Mouse (Mus musculus): ENCODE data around the gene Plekha6. TPM values are rescaled to one million over a fixed set of nuclear protein-coding genes. Genes with fewer than 3 reads are reported as not detected.
"Not testable (repeated sequence)": the region's sequence is repeated elsewhere in the genome, so short reads cannot be mapped to it uniquely, and the experiment has no call there.

Gene Plekha6
- polyA plus RNA-seq, 1 experiment from 2014 or later: 13.5 TPM

DNA sequence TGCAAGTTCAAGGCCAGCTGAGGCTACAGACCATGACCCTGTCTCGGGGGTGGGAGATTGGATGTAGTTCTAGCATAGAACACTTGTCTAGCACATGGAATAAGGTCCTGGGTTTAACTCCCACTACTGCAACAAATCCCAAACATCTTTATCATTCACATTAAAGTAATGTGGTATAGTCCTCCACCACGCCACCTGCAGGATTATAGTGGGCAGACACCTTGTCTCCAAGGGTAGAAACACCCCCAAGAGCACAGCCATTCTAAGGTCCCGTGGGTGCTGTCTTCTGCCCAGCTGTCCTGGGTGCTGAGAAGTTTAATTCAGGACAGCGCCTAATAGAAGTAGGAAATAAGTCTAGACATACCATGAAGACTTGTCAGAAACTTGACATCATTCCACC, 152.6 kb downstream of the Plekha6 start:
- 74% methylated on average over 4 of the region's 4 CpGs for WGBS
- DNase-seq (ENCODE audit: low spot score): no peak
- Histone ChIP-seq H3K4me1 (peaks cover 13% of the 10 kb centered on the region), H3K36me3 (no peaks in the 10 kb centered on the region), H3K27me3 (ENCODE audit: insufficient read depth, poor library complexity, severe bottlenecking) (peaks cover 17% of the 10 kb centered on the region; the same call in 1 of the 2 replicates), H3K9me3 (no peaks in the 10 kb centered on the region), H3K4me3 (no peak overlapping the region), H3K27ac (no peak overlapping the region)

DNA sequence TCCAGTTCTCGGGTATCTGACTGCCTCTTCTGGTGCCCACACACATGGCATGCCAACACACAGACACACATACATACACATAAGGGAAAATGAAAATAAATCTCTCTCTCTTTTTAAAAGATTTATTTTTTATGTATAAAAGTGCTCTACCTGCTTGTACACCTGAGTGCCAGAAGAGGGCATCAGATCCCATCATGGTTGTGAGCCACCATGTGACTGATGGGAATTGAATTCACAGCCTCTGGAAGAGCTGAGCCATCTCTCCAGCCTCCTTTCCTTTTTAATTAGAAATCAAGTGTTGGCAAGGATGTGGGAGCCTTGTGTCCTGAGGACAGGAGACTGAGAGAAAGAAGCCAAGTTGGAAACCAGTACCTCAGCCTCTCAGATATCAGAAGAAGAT, 153.1 kb downstream of the Plekha6 start:
- Histone ChIP-seq H3K4me3 (no peak overlapping the region), H3K9me3 (no peaks in the 10 kb centered on the region), H3K27ac (no peak overlapping the region), H3K27me3 (ENCODE audit: insufficient read depth, poor library complexity, severe bottlenecking) (peaks cover 13% of the 10 kb centered on the region; the same call in 1 of the 2 replicates), H3K4me1 (peaks cover 8% of the 10 kb centered on the region), H3K36me3 (no peaks in the 10 kb centered on the region)
- 88% methylated on average over 1 of the region's 1 CpGs for WGBS
- no peak for DNase-seq (ENCODE audit: low spot score)

DNA sequence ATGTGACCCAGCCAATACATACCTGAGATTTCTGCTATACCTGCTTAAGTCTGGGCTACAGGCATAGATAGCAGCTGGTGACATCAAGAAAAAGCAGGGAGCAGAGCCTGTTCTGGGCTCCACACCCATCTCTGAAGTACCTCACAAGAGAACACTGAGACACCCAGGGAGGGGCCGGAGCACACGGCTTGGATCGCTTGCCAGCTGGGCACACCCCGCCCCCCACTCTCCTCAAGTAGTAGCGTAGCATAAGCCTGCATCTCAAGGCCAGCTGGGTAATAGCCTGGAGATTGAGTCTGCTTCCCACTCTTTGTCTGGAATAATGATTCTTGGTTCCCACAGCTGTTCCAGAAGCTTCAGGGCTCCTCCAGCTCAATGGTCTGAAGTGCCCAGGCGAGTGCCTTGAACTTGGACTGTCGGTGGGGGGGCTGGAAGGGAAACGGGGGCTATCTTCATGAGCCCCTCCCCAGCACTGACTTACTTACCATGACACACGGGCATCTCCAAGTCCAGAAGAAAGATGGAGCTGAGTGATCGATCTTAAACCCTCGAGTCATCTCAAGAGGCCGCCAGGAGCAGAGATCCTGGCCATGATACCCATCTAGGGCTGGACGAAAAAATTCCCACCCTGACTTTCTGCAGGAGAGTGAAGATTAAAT, 157.4 kb downstream of the Plekha6 start, which contains the start of gene Kiss1:
Gene Kiss1 (plus strand): TSS at position 609 of the 659 bp plus-strand sequence.
- H3K4me3 ChIP-seq: no peak within 1 kb of the TSS
- 0 out of 2 replicates have a peak, but pooled peaks cover 5% of the 10 kb centered on the region for H3K4me1 ChIP-seq
- WGBS: 83% methylated on average over 13 of the region's 13 CpGs
- no peaks in the 10 kb centered on the region for H3K36me3 ChIP-seq
- DNase-seq (ENCODE audit: low spot score): no peak
- H3K27me3 ChIP-seq (ENCODE audit: insufficient read depth, poor library complexity, severe bottlenecking): peaks cover 5% of the 10 kb centered on the region
- no peaks in the 10 kb centered on the region for H3K9me3 ChIP-seq
- H3K27ac ChIP-seq: no peak within 1 kb of the TSS

DNA sequence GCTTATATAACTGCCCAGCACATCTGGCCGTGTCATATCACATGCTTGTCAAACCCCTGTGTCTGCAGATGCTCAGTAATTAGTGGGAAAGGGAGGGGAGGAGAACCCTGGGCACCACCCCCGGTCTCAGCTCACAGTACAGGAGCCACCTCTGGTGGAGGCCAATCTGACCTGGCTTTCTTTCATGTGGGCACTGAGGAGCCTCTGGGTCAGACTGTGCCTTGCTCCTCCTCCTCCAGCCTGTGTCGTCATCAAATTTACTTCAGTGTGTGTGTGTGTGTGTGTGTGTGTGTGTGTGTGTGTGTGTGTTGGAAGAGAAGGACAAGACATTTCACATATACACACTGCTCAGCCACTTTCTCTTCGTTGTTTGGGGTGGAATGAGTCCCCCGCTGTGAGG, 159.3 kb downstream of the Plekha6 start:
- WGBS: 33% methylated on average over 5 of the region's 5 CpGs
- no peak overlapping the region for H3K27ac ChIP-seq
- peaks cover 23% of the 10 kb centered on the region for H3K27me3 ChIP-seq (ENCODE audit: insufficient read depth, poor library complexity, severe bottlenecking)
- no peak for DNase-seq (ENCODE audit: low spot score)
- no peak overlapping the region for H3K4me3 ChIP-seq
- 0 out of 2 replicates have a peak, but pooled peaks cover 5% of the 10 kb centered on the region for H3K4me1 ChIP-seq
- no peaks in the 10 kb centered on the region for H3K36me3 ChIP-seq
- H3K9me3 ChIP-seq: no peaks in the 10 kb centered on the region

DNA sequence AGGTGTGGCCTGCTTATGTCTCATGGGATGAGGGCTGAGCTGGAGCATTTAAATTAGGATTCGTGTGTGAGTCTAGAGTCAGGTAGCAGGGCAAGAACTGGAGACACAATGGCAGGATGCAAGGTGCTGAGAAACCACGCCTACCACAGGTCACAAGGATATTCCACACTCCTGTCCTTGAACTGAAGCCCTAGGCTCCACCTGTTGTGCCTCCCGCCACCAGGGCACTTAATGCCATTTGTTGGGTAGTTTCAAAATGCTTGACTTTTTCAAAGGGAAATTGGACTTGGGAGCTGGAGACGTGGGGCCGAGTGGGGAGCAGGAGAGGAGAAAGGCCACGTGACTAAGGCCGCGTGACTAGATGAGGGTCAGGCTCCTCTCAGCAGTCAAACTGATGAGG, 161.9 kb downstream of the Plekha6 start:
- peaks cover 46% of the 10 kb centered on the region for H3K27me3 ChIP-seq (ENCODE audit: insufficient read depth, poor library complexity, severe bottlenecking)
- no peaks in the 10 kb centered on the region for H3K36me3 ChIP-seq
- peaks cover 13% of the 10 kb centered on the region for H3K4me1 ChIP-seq
- H3K27ac ChIP-seq: no peak overlapping the region
- 77% methylated on average over 8 of the region's 8 CpGs for WGBS
- H3K9me3 ChIP-seq: no peaks in the 10 kb centered on the region
- no peak for DNase-seq (ENCODE audit: low spot score)
- H3K4me3 ChIP-seq: no peak overlapping the region

DNA sequence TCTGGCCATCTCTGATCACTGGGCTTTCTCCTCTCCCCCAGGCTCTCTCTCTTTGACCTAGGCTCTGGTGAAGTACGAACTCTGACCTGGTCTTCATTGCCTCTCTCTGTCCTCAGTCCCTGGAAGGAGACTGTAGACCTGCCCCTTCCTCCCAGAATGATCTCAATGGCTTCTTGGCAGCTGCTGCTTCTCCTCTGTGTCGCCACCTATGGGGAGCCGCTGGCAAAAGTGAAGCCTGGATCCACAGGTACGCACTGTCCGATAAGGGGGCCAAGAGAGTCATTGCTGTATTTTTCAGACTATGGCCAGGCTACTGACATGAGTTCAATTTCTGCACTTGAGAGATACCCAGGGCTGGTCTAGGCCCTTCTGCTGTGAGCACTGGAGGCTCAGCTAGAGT, 163.1 kb downstream of the Plekha6 start:
- Histone ChIP-seq H3K27ac (no peak overlapping the region), H3K4me3 (no peak overlapping the region), H3K36me3 (no peaks in the 10 kb centered on the region), H3K4me1 (peaks cover 13% of the 10 kb centered on the region), H3K27me3 (ENCODE audit: insufficient read depth, poor library complexity, severe bottlenecking) (peaks cover 52% of the 10 kb centered on the region), H3K9me3 (no peaks in the 10 kb centered on the region)
- DNase-seq (ENCODE audit: low spot score): no peak
- 50% methylated on average over 5 of the region's 5 CpGs for WGBS

DNA sequence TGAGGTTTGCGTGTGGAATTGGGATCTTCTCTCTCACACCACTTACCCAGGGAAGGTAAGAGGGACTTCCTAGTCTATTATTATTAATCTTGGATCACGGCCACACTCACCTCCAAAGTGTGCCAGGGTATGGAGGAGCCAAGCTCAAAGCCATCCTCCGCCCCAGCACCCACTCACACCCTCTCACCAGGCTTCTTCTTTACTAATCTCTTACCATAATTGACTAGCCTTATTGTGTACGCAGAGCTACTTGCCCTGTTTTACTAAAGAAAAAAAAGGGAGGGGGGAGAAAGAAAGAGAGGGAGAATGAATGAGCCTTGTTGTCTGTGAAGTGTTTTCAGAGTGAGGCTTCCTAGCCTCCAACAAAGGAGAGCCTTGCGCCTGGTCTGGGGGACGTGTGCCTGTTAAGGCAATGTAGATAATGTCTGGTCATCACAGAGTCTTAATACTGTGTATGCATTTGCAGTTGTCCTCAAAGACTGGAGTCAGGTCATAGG, 164.3 kb downstream of the Plekha6 start:
- Histone ChIP-seq H3K27me3 (ENCODE audit: insufficient read depth, poor library complexity, severe bottlenecking) (peaks cover 64% of the 10 kb centered on the region), H3K9me3 (no peaks in the 10 kb centered on the region), H3K4me1 (peaks cover 9% of the 10 kb centered on the region), H3K27ac (no peak overlapping the region), H3K36me3 (no peaks in the 10 kb centered on the region), H3K4me3 (no peak overlapping the region)
- DNase-seq (ENCODE audit: low spot score): no peak
- 65% methylated on average over 6 of the region's 6 CpGs for WGBS

DNA sequence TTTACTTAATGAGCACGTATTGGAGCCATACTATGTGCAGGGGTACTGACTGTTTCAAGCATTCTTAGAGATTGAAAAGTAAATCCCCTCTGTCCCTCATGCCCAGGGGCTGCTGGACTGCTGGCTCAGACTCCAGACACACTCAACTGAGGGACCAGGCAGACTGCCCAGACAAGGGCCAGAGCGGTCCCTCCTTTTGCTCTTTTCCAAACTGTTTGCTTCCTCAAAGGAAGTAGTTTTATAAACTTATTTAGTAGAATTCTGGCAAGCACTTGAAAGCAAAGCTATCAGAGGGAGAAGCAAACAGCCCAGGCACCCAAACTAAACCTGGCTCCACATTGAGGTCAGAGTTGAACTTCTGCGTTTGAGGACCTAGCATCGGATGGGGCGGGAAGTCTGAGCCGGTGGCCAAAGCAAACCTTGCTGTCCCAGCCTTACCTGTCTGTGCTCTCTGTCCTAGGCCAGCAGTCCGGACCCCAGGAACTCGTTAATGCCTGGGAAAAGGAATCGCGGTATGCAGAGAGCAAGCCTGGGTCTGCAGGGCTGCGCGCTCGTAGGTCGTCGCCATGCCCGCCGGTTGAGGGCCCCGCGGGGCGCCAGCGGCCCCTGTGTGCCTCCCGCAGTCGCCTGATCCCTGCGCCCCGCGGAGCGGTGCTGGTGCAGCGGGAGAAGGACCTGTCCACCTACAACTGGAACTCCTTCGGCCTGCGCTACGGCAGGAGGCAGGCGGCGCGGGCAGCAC, 165.1 kb downstream of the Plekha6 start:
- Histone ChIP-seq H3K36me3 (no peaks in the 10 kb centered on the region), H3K27me3 (ENCODE audit: insufficient read depth, poor library complexity, severe bottlenecking) (peaks cover 64% of the 10 kb centered on the region), H3K4me1 (peaks cover 8% of the 10 kb centered on the region), H3K27ac (0 out of 2 replicates have a peak overlapping the region, but pooled peaks have one; percentile 53), H3K4me3 (peak overlapping the region; percentile 55), H3K9me3 (no peaks in the 10 kb centered on the region)
- no peak for DNase-seq (ENCODE audit: low spot score)
- 7% methylated on average over 34 of the region's 34 CpGs for WGBS

DNA sequence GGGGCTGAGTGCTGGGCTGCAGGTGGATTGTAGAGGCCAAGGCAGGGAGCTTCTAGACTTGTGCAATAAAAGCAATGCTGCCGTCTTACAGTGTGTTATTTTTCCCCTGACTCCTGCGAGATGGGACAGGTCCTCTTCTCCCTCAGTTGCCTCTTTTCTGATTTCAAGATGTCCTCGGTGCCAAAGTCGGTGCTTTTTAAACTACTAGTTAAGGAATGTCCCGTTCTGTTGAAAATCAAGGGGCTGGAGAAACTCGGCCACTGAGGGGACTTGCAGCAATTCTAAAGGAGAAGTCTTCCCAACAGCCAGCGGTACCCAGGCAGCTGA, 165.6 kb downstream of the Plekha6 start:
- WGBS: 28% methylated on average over 7 of the region's 7 CpGs
- Histone ChIP-seq H3K4me1 (peaks cover 8% of the 10 kb centered on the region), H3K36me3 (no peaks in the 10 kb centered on the region), H3K27me3 (ENCODE audit: insufficient read depth, poor library complexity, severe bottlenecking) (peaks cover 64% of the 10 kb centered on the region), H3K9me3 (no peaks in the 10 kb centered on the region), H3K4me3 (peak overlapping the region; percentile 55), H3K27ac (0 out of 2 replicates have a peak overlapping the region, but pooled peaks have one; percentile 53)
- no peak for DNase-seq (ENCODE audit: low spot score)

DNA sequence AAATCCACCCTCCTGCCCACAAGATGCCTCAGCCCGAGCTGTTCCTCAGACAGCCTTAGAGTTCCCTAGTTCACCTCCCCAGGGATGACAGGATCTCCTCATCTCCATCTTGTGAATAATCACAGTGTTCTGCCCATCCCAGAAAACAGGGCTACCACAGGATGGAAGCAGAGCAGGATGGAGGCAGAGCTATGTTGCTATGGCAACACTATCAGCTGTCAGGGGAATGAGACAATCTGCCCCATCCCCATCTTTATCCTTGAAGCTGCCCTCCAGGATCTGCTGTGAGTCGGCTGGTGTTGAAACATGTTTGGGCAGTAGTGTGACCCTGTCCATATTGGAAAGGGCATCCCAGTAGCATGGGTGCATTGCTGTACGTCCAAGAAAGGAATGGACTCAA, 167.1 kb downstream of the Plekha6 start:
- no peaks in the 10 kb centered on the region for H3K9me3 ChIP-seq
- no peak overlapping the region for H3K27ac ChIP-seq
- peaks cover 8% of the 10 kb centered on the region for H3K4me1 ChIP-seq
- 56% methylated on average over 3 of the region's 3 CpGs for WGBS
- DNase-seq (ENCODE audit: low spot score): no peak
- H3K27me3 ChIP-seq (ENCODE audit: insufficient read depth, poor library complexity, severe bottlenecking): peaks cover 62% of the 10 kb centered on the region
- no peaks in the 10 kb centered on the region for H3K36me3 ChIP-seq
- H3K4me3 ChIP-seq: no peak overlapping the region

DNA sequence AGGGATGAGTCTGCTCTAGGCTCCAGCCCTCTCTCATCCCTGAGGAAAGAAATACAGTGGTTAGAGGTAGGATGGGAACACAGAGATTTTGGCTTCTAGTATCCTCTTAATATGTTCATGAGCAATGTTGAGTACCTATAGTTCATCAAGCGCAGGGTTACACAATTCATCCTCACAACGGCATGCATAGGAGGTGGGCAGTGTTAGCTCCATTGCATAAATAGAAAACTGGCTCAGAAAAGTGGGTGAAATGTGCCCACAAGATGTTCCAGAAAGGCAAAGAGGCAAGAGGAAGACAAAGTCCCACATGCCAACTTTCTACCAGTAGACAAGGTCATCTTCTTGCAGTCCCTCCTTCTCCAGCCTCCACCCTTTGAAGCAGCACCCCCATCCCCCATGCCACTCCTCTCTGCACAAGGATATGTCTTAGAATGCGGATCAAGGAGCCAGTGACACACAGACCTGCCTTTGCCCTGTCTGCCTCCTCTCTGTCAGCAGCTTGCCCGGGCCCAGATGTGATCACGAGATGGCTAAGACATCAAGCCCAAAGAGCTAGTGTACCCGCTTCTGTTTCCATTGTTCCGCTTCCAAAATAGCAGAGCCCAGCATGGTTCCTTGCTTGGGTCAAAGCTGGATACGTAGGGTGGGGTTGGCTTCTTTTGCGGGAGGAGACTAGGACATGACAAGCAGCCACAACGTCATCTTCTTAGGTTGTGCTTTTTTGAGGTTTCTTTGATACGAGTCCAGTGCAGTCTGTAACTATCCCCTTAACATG, 168.8 kb downstream of the Plekha6 start:
- no peak for DNase-seq (ENCODE audit: low spot score)
- H3K27me3 ChIP-seq (ENCODE audit: insufficient read depth, poor library complexity, severe bottlenecking): peaks cover 46% of the 10 kb centered on the region
- H3K36me3 ChIP-seq: no peaks in the 10 kb centered on the region
- no peak overlapping the region for H3K27ac ChIP-seq
- H3K4me3 ChIP-seq: no peak overlapping the region
- WGBS: 86% methylated on average over 11 of the region's 11 CpGs
- no peaks in the 10 kb centered on the region for H3K9me3 ChIP-seq
- peaks cover 8% of the 10 kb centered on the region for H3K4me1 ChIP-seq

DNA sequence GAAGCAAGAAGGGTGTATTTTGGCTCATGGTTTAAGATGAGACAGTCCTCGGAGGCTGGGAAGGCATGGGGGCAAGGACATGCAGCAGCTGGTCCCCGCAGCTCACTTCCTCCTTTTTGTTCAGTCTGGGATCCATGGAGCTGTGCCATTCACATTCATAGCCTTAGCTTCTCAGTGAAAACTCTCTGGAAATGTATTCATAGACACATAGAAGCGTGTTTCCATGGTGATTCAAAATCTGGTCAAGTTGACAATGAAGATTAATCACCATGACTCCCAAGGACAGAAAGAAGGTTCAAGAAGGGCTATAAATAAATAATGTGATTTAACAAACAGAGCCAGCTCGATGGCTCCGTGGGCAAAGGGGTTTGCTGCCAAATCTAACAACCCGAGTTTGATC, 169.9 kb downstream of the Plekha6 start:
- Histone ChIP-seq H3K36me3 (no peaks in the 10 kb centered on the region), H3K27me3 (ENCODE audit: insufficient read depth, poor library complexity, severe bottlenecking) (peaks cover 35% of the 10 kb centered on the region), H3K9me3 (no peaks in the 10 kb centered on the region), H3K4me3 (no peak overlapping the region), H3K4me1 (peaks cover 8% of the 10 kb centered on the region), H3K27ac (no peak overlapping the region)
- DNase-seq (ENCODE audit: low spot score): no peak
- WGBS: 83% methylated on average over 6 of the region's 6 CpGs

DNA sequence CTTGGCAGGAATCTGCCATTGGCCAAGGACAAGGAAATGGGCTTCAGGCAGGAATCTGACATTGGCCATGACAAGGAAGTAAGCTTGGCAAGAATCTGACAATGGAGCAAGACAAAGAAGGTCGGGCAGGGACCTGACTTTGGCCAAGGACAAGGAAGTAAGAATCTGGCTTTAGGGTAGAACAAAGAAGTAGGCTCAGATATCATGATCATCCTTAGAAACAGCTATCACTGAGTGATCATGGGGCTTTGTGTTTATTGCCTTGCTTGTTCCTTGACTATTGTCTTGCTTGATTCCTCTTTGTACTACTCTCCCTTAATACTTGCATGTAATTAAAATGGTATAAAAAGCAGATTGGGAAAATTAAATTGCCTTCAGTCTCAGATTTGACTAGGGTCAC, 176.4 kb downstream of the Plekha6 start:
- 65% methylated on average over 1 of the region's 1 CpGs for WGBS

More for the DNA sequence above, 176.4 kb downstream of the Plekha6 start:
- DNase-seq (ENCODE audit: low spot score); H3K27me3 ChIP-seq (ENCODE audit: insufficient read depth, poor library complexity, severe bottlenecking); H3K4me3 ChIP-seq; H3K9me3 ChIP-seq; H3K36me3 ChIP-seq; H3K27ac ChIP-seq; H3K4me1 ChIP-seq: not testable (repeated sequence)
